Mouse (Mus musculus) small intestine, adult 2 months (tissue): ENCODE measurements at regions not wholly inside any gene's neighbourhood (a gene's known extent, or its start where the extent isn't known, plus 50 kb on each side); places are given as distances from the start of the nearest gene placed in this dataset.

Experiments used
- CTCF ChIP-seq: fragments of 200-500 bp; IDR thresholded peaks from 2 replicates; pipeline ENCODE4 v1.5.1; 2012; ENCODE audit warnings: low read depth, mild to moderate bottlenecking, control low read depth, inconsistent platforms, low read length, moderate library complexity, mixed read lengths; ENCODE audit not compliant: insufficient replicate concordance, insufficient read length; ENCODE audit errors: extremely low read depth
- POLR2A ChIP-seq: fragments of 200-500 bp; IDR thresholded peaks from 2 replicates; pipeline ENCODE4 v1.6.1; 2012; ENCODE audit warnings: low read depth, mild to moderate bottlenecking, control low read depth, inconsistent platforms, low read length, moderate library complexity

- TF ChIP-seq CTCF (no peak), POLR2A (no peak)
Measured at GRCm38 (mm10) chr5:64463570-64463969, 307.5 kb downstream of the Tbc1d1 start.
